Mouse (Mus musculus): ENCODE data around the gene Dld.

Dld gene

GRCm38 (mm10) chr12:31320817-31321216 lies 30.4 kb downstream of the Dld start:
- 83% methylated on average over 13 of the region's 13 CpGs for WGBS

GRCm38 (mm10) chr12:31318409-31318963 lies 32.8 kb downstream of the Dld start:
- WGBS: 46% methylated on average over 10 of the region's 10 CpGs

DNA sequence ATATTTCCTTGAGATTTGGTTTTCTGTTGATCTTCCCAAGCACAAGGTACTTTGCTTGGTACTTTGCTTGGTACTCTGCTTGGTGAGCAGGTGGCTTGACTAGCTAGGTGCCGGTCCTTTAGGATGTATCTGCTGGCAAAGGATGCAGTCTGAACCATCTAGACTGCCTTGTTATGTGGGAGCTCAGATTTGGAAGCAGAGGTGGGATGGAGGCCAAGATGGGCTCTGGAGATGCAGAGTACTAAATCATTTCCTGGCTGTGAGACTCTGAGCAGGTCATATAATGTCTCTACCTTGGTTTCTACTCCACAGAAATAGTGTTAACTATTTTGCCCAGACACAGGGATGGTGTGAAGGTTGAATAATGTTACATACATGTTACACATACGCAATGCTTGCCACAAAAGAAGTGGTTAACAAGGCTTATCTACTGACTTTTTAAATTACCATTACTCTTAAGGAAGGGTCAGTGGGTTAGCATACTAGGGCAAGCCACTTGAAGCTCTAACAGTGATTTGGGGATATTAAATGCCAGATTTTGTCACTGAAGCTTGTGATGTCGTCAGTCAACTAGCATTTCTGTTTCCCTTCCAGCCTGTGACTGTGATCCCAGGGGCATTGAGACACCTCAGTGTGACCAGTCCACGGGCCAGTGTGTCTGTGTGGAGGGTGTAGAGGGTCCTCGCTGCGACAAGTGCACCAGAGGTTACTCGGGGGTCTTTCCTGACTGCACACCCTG lies 33.4 kb downstream of the Dld start:
- 72% methylated on average over 7 of the region's 7 CpGs for WGBS

DNA sequence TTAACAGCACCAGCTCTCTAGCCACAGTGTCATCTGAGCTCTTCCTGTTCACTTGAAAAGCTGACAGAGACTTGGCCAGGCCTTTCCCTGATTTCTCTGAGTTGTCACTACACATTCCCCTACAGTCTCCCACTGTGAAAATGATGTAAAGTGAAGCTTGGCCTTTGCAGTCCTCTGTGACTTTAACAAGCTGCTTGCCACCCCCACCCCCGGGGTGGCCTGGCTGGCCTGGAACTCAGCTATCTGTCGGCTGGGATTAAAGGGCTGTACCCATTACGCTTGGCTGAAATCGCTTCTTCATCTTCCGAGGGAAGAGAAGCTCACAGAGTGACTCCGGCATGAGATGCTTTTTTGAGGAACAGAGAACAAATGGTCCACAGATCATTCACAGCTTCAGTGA lies 35.3 kb downstream of the Dld start:
- WGBS: 81% methylated on average over 6 of the region's 6 CpGs

DNA sequence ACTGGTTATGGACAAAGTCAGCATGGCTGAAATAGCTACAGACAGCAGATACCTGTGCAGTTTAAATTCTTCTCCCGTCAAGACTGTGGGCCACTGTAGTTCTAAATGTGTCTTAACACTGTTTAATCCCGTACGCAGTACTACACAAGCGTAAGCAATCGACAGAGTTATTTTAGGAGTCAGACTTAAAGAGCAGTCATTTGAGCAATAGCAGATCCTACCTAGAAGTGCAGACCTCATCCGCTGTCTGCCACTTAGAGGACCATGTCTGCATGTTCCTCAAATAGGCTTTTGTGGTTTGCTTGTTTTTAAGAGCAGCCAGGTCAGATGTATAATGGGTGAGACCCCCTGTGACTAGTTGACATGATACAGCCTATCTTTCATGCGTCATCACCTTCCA lies 36.9 kb downstream of the Dld start:
- WGBS: 85% methylated on average over 7 of the region's 7 CpGs

DNA sequence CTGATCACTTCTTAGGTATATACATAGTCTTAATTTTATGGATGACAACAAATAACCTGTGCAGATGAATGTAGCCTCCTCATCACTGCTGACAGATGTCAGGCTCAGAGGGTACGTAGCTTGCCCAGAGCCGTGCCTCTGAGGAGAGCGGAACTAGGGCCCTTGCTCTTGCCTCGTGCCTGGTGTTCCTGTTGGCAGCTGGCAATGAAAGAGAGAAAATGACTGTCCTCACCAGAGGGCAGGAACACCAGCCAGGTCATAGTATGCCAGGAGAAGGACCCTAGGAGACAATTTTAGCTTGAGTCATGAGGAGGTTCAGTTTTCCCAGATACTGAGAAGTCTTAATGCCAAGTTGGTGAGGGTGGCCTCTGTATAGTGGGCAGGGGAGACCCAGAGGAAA lies 38.1 kb downstream of the Dld start:
- 94% methylated on average over 4 of the region's 4 CpGs for WGBS

- 95% methylated on average over 5 of the region's 5 CpGs for WGBS
Measured at GRCm38 (mm10) chr12:31312281-31312680, 39.0 kb downstream of the Dld start.

- WGBS: 87% methylated on average over 9 of the region's 9 CpGs
Measured at GRCm38 (mm10) chr12:31311671-31312265, 39.5 kb downstream of the Dld start.

DNA sequence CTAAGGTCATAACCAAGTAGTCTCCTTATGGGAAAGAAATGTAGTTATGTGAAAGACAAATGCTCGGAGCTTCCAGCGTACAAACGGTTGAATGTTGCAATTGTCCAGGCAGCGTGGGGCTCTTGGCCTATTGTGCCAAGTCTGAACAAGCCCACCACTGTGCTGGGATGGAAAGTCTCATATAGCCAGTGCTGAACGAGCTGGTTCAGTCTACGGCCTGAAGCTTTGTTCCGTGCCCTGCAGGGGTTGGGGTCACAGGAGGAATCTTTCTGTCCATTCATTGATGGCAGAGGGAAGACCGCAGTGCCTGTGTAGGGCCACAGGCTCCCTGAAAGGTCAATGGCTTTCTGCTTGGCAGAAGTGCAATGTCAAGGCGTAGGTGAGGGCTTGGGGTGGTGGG lies 40.6 kb downstream of the Dld start:
- WGBS: 79% methylated on average over 9 of the region's 9 CpGs

- WGBS: 93% methylated on average over 8 of the region's 8 CpGs
Measured at GRCm38 (mm10) chr12:31307756-31308155, 43.5 kb downstream of the Dld start.

DNA sequence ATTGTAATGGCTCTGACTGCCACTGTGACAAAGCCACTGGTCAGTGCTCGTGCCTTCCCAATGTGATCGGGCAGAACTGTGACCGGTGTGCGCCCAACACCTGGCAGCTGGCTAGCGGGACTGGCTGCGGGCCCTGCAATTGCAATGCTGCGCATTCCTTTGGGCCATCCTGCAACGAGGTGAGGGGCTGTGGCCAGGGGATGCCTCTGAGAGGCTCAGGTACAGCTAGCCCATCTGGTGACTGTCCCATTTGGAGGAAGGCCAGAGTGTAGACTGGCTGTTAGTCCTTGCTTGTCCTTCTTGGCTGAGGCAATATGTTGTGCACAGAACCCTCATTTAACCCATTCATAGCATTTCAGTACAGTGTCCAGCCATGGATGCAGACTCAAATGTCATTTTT lies 44.2 kb downstream of the Dld start:
- WGBS: 90% methylated on average over 8 of the region's 8 CpGs

DNA sequence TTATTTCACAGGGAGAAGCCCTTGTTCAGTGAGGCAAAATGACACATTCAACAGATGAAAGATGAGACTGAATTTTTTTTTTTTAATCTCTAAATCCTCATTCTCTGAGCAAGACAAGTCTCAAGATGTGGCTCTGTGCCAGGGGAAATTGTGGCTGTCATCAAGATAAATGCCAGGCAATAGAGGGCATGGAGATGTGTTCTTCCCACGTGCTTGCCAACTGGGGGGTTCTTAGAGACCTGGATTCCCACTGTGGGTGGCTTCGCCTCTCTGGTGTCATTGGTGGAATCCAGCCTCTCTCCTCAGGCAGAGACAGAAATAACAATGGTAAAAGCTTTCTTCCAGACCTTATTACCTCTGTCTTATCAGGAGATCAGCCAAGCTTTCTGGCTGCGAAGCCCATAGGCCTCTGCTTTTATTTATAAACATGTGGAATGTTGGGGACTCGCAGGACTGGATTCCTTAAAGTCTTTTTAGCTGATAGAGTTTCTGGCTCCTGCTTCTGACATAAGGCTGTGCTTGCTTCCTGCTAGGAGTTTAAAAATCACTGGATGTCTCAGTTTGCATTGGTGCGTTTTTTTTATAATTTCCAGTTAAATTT lies 45.1 kb downstream of the Dld start:
- 46% methylated on average over 5 of the region's 5 CpGs for WGBS

- WGBS: 55% methylated on average over 16 of the region's 16 CpGs
Measured at GRCm38 (mm10) chr12:31302766-31303511, 48.3 kb downstream of the Dld start.

GRCm38 (mm10) chr12:31302266-31302665 lies 49.0 kb downstream of the Dld start:
- 79% methylated on average over 5 of the region's 5 CpGs for WGBS

DNA sequence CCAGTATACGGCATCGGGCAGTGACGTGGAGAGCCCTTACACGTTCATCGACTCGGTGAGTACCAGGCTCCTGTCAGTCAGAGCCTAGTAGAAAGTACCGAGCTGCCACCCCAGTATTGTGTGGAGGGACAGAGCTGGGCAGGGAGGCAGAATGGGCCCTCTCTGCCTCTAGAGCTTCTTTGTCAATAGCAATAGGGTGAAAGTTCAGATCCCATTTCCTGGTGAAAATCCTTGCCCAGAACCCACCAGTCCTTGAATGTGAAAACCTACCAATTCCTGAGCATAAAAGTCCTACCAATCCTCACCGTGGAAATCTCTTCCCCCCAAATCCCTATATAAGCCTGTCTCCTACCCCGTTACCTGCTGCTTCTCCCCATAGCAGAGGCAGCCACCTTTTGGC lies 51.0 kb downstream of the Dld start:
- 95% methylated on average over 9 of the region's 9 CpGs for WGBS

DNA sequence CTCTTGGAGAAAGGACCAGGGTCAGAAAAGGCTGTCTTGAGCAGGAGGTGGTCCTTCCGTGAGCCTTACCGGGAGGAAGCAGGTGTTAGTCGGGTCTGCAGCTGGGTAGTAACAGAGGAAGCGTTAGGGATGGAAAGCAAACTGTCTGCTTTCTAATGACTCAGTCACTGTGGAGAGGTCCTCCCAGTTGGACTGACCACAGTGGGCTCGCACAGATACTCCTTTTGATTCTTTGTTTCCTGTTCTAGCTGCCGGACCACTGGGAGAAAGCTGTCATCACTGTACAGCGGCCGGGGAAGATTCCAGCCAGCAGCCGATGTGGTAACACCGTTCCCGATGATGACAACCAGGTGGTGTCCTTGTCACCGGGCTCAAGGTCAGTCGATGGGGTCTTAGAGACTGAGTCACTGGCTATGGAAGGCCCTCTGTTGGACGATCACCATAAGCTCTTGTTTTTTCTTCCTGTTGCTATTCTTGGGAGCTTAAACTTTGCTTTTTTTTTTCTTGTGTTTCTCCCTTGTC lies 51.5 kb downstream of the Dld start:
- WGBS: 82% methylated on average over 14 of the region's 14 CpGs

- WGBS: 91% methylated on average over 3 of the region's 3 CpGs
Measured at GRCm38 (mm10) chr12:31299126-31299525, 52.1 kb downstream of the Dld start.

GRCm38 (mm10) chr12:31298530-31298929 lies 52.7 kb downstream of the Dld start:
- WGBS: 92% methylated on average over 8 of the region's 8 CpGs

- WGBS: 87% methylated on average over 4 of the region's 4 CpGs
Measured at GRCm38 (mm10) chr12:31298122-31298521, 53.1 kb downstream of the Dld start.

DNA sequence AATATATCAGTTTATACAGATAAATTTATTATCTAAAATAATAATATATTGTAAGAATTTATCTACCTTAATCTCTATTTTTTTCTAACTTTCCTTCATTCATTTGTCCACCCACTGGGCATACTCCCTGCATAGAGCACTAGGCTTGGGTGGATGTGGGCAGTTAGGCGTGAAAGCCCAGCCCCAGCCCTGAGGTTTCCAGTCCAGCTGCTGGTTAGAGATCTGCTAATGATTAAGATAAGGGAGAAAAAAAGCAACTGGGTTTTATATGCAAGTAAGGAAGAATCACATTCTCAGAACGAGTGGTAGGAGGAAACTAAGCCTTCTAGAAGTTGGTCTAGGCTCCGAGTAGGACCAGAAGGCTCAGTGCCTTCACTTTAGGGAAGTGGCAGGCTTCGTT lies 55.2 kb downstream of the Dld start:
- 85% methylated on average over 4 of the region's 4 CpGs for WGBS

DNA sequence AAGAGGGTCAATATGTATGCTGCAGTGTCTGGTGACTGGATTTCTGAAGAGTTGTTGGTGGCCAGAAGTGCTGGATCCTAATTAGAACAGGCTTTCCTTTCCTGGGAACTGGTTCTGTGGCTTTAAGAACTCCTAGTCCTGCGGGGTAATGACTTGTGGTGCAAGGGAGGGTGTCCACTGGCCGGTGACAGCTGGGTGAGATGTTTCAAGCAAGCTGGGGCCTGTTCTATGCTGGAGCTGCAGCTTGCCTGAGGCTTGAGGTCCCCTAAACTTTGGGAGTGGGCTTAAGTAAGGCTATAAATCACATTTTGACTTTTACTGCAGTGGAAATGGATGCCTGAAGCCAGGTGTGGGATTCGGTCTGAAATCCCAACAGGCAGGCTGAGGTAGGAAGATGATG lies 55.7 kb downstream of the Dld start:
- WGBS: 74% methylated on average over 3 of the region's 3 CpGs

DNA sequence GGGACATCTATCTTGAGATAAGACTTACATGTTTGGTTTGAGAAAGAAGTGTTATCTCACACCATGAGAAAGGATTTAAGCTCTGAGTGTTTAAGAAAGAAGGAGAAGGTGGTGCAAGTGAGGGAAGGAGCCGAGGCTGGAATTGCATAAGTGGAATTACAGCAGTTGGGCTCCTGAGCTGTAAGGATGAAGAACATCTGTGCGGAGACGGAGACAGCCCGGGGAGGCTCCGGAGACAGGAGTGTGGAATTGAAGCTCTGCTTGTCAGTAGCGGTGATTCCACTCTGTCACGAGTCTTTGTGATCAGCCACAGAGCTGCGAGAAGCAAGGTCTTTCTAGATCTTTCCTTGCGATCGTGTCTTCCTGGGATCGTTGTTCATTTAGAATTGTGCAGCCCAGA lies 56.3 kb downstream of the Dld start:
- 69% methylated on average over 11 of the region's 11 CpGs for WGBS

Data from cerebral cortex, adult 2 months (tissue).